Mouse (Mus musculus) heart, postnatal 0 days (tissue): ENCODE results near the gene Tpm1.

Experiments used
- CTCF ChIP-seq: IDR thresholded peaks from 2 replicates; pipeline ENCODE4 v1.5.1; 2016; ENCODE audit warnings: antibody characterized with exemption, control low read depth, low read depth
- EP300 ChIP-seq: IDR thresholded peaks from 2 replicates; pipeline ENCODE4 v1.6.1; 2016; ENCODE audit warnings: antibody characterized with exemption, low read depth

GRCm38 (mm10) chr9:67072182-67072581 lies 23.0 kb upstream of the Tpm1 start:
- TF ChIP-seq EP300 (no peak), CTCF (no peak)
